Mouse (Mus musculus): ENCODE measurements around the gene Stab2. TPM values are rescaled to one million over a fixed set of nuclear protein-coding genes. Genes with fewer than 3 reads are reported as not detected.

Gene Stab2
- polyA plus RNA-seq, 1 experiment from 2014 or later, result 9.8 TPM

GRCm38 (mm10) chr10:86971680-86972502 lies 35.9 kb downstream of the Stab2 start:
- Histone ChIP-seq H3K4me2 (ENCODE audit: low read depth, low read length) (peak overlapping the region; percentile 38; the same call in 1 of the 2 replicates), H3K27me3 (ENCODE audit: control insufficient read depth, insufficient read depth, low read depth, low read length) (no peaks in the 10 kb centered on the region), H3K9me3 (ENCODE audit: control insufficient read depth, low read length) (no peaks in the 10 kb centered on the region), H3K4me3 (ENCODE audit: low read length) (peak overlapping the region; percentile 11), H3K4me1 (replicated peaks; ENCODE audit: control insufficient read depth, insufficient read depth, low read length) (peaks cover 6% of the 10 kb centered on the region; the same call in 1 of the 2 replicates), H3K9ac (ENCODE audit: low read length) (no peak overlapping the region), H3K27ac (ENCODE audit: low read length) (no peak overlapping the region), H3K36me3 (ENCODE audit: control insufficient read depth, insufficient read depth, low read length) (no peaks in the 10 kb centered on the region)
- WGBS, result 20% methylated on average over 13 of the region's 13 CpGs
- peak; percentile 72 for ATAC-seq (ENCODE audit: low read depth)

- no peak overlapping the region for H3K27ac ChIP-seq (ENCODE audit: low read length)
- no peak overlapping the region for H3K4me3 ChIP-seq (ENCODE audit: low read length)
- WGBS, result 74% methylated on average over 6 of the region's 6 CpGs
- no peak for ATAC-seq (ENCODE audit: low read depth)
- peaks cover 6% of the 10 kb centered on the region; the same call in 1 of the 2 replicates for H3K4me1 ChIP-seq (replicated peaks; ENCODE audit: control insufficient read depth, insufficient read depth, low read length)
- H3K4me2 ChIP-seq (ENCODE audit: low read depth, low read length), result no peak overlapping the region
- H3K9ac ChIP-seq (ENCODE audit: low read length), result no peak overlapping the region
- no peaks in the 10 kb centered on the region for H3K27me3 ChIP-seq (ENCODE audit: control insufficient read depth, insufficient read depth, low read depth, low read length)
- H3K9me3 ChIP-seq (ENCODE audit: control insufficient read depth, low read length), result no peaks in the 10 kb centered on the region
- no peaks in the 10 kb centered on the region for H3K36me3 ChIP-seq (ENCODE audit: control insufficient read depth, insufficient read depth, low read length)
These were observed 38.5 kb downstream of the Stab2 start for GRCm38 (mm10) chr10:86969346-86969745.

- Histone ChIP-seq H3K27me3 (ENCODE audit: control insufficient read depth, insufficient read depth, low read depth, low read length) (no peaks in the 10 kb centered on the region), H3K4me2 (ENCODE audit: low read depth, low read length) (no peak overlapping the region), H3K9ac (ENCODE audit: low read length) (no peak overlapping the region), H3K4me1 (replicated peaks; ENCODE audit: control insufficient read depth, insufficient read depth, low read length) (no peaks in the 10 kb centered on the region), H3K9me3 (ENCODE audit: control insufficient read depth, low read length) (no peaks in the 10 kb centered on the region), H3K27ac (ENCODE audit: low read length) (no peak overlapping the region), H3K4me3 (ENCODE audit: low read length) (no peak overlapping the region), H3K36me3 (ENCODE audit: control insufficient read depth, insufficient read depth, low read length) (no peaks in the 10 kb centered on the region)
- 46% methylated on average over 11 of the region's 11 CpGs for WGBS
- ATAC-seq (ENCODE audit: low read depth), result no peak
These were observed 46.0 kb downstream of the Stab2 start for GRCm38 (mm10) chr10:86961542-86962466.

GRCm38 (mm10) chr10:86955299-86955698 lies 52.5 kb downstream of the Stab2 start:
- Histone ChIP-seq H3K4me1 (replicated peaks; ENCODE audit: control insufficient read depth, insufficient read depth, low read length) (no peaks in the 10 kb centered on the region), H3K36me3 (ENCODE audit: control insufficient read depth, insufficient read depth, low read length) (no peaks in the 10 kb centered on the region), H3K4me2 (ENCODE audit: low read depth, low read length) (no peak overlapping the region), H3K27ac (ENCODE audit: low read length) (no peak overlapping the region), H3K27me3 (ENCODE audit: control insufficient read depth, insufficient read depth, low read depth, low read length) (no peaks in the 10 kb centered on the region), H3K9me3 (ENCODE audit: control insufficient read depth, low read length) (no peaks in the 10 kb centered on the region), H3K4me3 (ENCODE audit: low read length) (no peak overlapping the region), H3K9ac (ENCODE audit: low read length) (no peak overlapping the region)
- WGBS, result 91% methylated on average over 3 of the region's 3 CpGs
- ATAC-seq (ENCODE audit: low read depth), result no peak

GRCm38 (mm10) chr10:86952696-86953095 lies 55.1 kb downstream of the Stab2 start:
- no peak overlapping the region for H3K4me3 ChIP-seq (ENCODE audit: low read length)
- H3K27ac ChIP-seq (ENCODE audit: low read length), result no peak overlapping the region
- H3K9ac ChIP-seq (ENCODE audit: low read length), result no peak overlapping the region
- 52% methylated on average over 1 of the region's 1 CpGs for WGBS
- no peaks in the 10 kb centered on the region for H3K27me3 ChIP-seq (ENCODE audit: control insufficient read depth, insufficient read depth, low read depth, low read length)
- no peak overlapping the region for H3K4me2 ChIP-seq (ENCODE audit: low read depth, low read length)
- no peak for ATAC-seq (ENCODE audit: low read depth)
- H3K4me1 ChIP-seq (replicated peaks; ENCODE audit: control insufficient read depth, insufficient read depth, low read length), result no peaks in the 10 kb centered on the region
- no peaks in the 10 kb centered on the region for H3K9me3 ChIP-seq (ENCODE audit: control insufficient read depth, low read length)
- no peaks in the 10 kb centered on the region for H3K36me3 ChIP-seq (ENCODE audit: control insufficient read depth, insufficient read depth, low read length)

- no peak overlapping the region for H3K4me2 ChIP-seq (ENCODE audit: low read depth, low read length)
- no peak overlapping the region for H3K4me3 ChIP-seq (ENCODE audit: low read length)
- no peaks in the 10 kb centered on the region for H3K36me3 ChIP-seq (ENCODE audit: control insufficient read depth, insufficient read depth, low read length)
- no peak overlapping the region for H3K9ac ChIP-seq (ENCODE audit: low read length)
- H3K4me1 ChIP-seq (replicated peaks; ENCODE audit: control insufficient read depth, insufficient read depth, low read length), result no peaks in the 10 kb centered on the region
- ATAC-seq (ENCODE audit: low read depth), result no peak
- H3K9me3 ChIP-seq (ENCODE audit: control insufficient read depth, low read length), result no peaks in the 10 kb centered on the region
- no peaks in the 10 kb centered on the region for H3K27me3 ChIP-seq (ENCODE audit: control insufficient read depth, insufficient read depth, low read depth, low read length)
- WGBS, result 81% methylated on average over 4 of the region's 4 CpGs
- no peak overlapping the region for H3K27ac ChIP-seq (ENCODE audit: low read length)
These were observed 57.0 kb downstream of the Stab2 start for GRCm38 (mm10) chr10:86950806-86951205.

- 74% methylated on average over 4 of the region's 4 CpGs for WGBS
- H3K36me3 ChIP-seq (ENCODE audit: control insufficient read depth, insufficient read depth, low read length), result no peaks in the 10 kb centered on the region
- no peaks in the 10 kb centered on the region for H3K27me3 ChIP-seq (ENCODE audit: control insufficient read depth, insufficient read depth, low read depth, low read length)
- H3K4me2 ChIP-seq (ENCODE audit: low read depth, low read length), result no peak overlapping the region
- H3K4me3 ChIP-seq (ENCODE audit: low read length), result no peak overlapping the region
- H3K27ac ChIP-seq (ENCODE audit: low read length), result no peak overlapping the region
- no peaks in the 10 kb centered on the region for H3K9me3 ChIP-seq (ENCODE audit: control insufficient read depth, low read length)
- H3K4me1 ChIP-seq (replicated peaks; ENCODE audit: control insufficient read depth, insufficient read depth, low read length), result no peaks in the 10 kb centered on the region
- no peak overlapping the region for H3K9ac ChIP-seq (ENCODE audit: low read length)
- ATAC-seq (ENCODE audit: low read depth), result no peak
These were observed 57.9 kb downstream of the Stab2 start for GRCm38 (mm10) chr10:86949886-86950285.

- no peak overlapping the region for H3K27ac ChIP-seq (ENCODE audit: low read length)
- H3K4me1 ChIP-seq (replicated peaks; ENCODE audit: control insufficient read depth, insufficient read depth, low read length), result no peaks in the 10 kb centered on the region
- ATAC-seq (ENCODE audit: low read depth), result no peak
- no peaks in the 10 kb centered on the region for H3K27me3 ChIP-seq (ENCODE audit: control insufficient read depth, insufficient read depth, low read depth, low read length)
- no peak overlapping the region for H3K4me3 ChIP-seq (ENCODE audit: low read length)
- WGBS, result 59% methylated on average over 2 of the region's 2 CpGs
- no peaks in the 10 kb centered on the region for H3K9me3 ChIP-seq (ENCODE audit: control insufficient read depth, low read length)
- H3K4me2 ChIP-seq (ENCODE audit: low read depth, low read length), result no peak overlapping the region
- no peaks in the 10 kb centered on the region for H3K36me3 ChIP-seq (ENCODE audit: control insufficient read depth, insufficient read depth, low read length)
- H3K9ac ChIP-seq (ENCODE audit: low read length), result no peak overlapping the region
These were observed 60.3 kb downstream of the Stab2 start for GRCm38 (mm10) chr10:86947541-86947940.

GRCm38 (mm10) chr10:86940591-86940990 lies 67.2 kb downstream of the Stab2 start:
- ATAC-seq (ENCODE audit: low read depth), result no peak
- Histone ChIP-seq H3K9me3 (ENCODE audit: control insufficient read depth, low read length) (no peaks in the 10 kb centered on the region), H3K36me3 (ENCODE audit: control insufficient read depth, insufficient read depth, low read length) (no peaks in the 10 kb centered on the region), H3K4me3 (ENCODE audit: low read length) (no peak overlapping the region), H3K27me3 (ENCODE audit: control insufficient read depth, insufficient read depth, low read depth, low read length) (no peaks in the 10 kb centered on the region), H3K4me2 (ENCODE audit: low read depth, low read length) (no peak overlapping the region), H3K4me1 (replicated peaks; ENCODE audit: control insufficient read depth, insufficient read depth, low read length) (no peaks in the 10 kb centered on the region), H3K9ac (ENCODE audit: low read length) (no peak overlapping the region), H3K27ac (ENCODE audit: low read length) (no peak overlapping the region)
- 89% methylated on average over 4 of the region's 4 CpGs for WGBS
